Mouse (Mus musculus) bone marrow, adult 2 months (tissue): ENCODE data around the gene Capg.

ENCODE experiments used
- CTCF ChIP-seq: fragments of 200-500 bp; IDR thresholded peaks from 2 replicates; pipeline ENCODE4 v1.5.1; 2011; ENCODE audit warnings: low read length, control low read depth; ENCODE audit not compliant: control insufficient read depth, insufficient read depth
- POLR2A ChIP-seq: fragments of 200-500 bp; IDR thresholded peaks from 2 replicates; pipeline ENCODE4 v1.6.1; 2011; ENCODE audit warnings: low read depth, mild to moderate bottlenecking, control low read depth, low read length, borderline replicate concordance; ENCODE audit not compliant: control insufficient read depth

- TF ChIP-seq CTCF (no peak), POLR2A (no peak)
Measured at GRCm38 (mm10) chr6:72560801-72561200, 16.6 kb downstream of the Capg start.
